Mouse (Mus musculus) liver, adult 2 months (tissue): ENCODE measurements around the gene Bcl9.

ENCODE experiments used
- CTCF ChIP-seq: fragments of 200-500 bp; IDR thresholded peaks from 2 replicates; pipeline ENCODE4 v1.5.1; 2011; ENCODE audit warnings: low read depth, low read length, control low read depth
- POLR2A ChIP-seq: fragments of 200-500 bp; IDR thresholded peaks from 2 replicates; pipeline ENCODE4 v1.6.1; 2011; ENCODE audit warnings: low read length, control low read depth; ENCODE audit not compliant: insufficient read depth; ENCODE audit errors: extremely low read depth

DNA sequence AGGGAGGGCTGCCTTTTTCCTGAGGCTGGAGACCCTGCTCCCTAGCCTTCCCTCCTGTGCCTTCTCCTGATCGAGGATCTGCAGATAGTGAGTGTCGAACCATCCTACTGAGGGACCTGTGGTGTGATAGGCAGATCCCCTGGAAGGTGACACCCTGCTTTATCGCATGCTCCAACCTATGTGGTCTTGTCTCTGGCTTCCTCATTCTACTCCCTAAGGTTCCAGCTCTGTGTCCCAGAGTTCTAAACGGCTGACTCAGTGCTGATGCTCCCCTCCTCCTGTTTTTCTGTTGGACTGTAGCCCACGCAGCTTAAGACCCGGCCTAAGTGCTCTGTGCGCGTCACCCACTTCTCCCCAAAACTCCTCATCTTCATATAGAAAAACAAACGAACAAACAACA is 65.9 kb downstream of the Bcl9 start:
- TF ChIP-seq POLR2A (no peak), CTCF (no peak)
